Mouse (Mus musculus): ENCODE measurements around the gene Olfr736. TPM values are rescaled to one million over a fixed set of nuclear protein-coding genes. Genes with fewer than 3 reads are reported as not detected.

Olfr736 gene
- not detected for total RNA-seq (2021)
- long read RNA-seq, experiment 1, result 0 reads
- long read RNA-seq, experiment 2, result 0 reads

DNA sequence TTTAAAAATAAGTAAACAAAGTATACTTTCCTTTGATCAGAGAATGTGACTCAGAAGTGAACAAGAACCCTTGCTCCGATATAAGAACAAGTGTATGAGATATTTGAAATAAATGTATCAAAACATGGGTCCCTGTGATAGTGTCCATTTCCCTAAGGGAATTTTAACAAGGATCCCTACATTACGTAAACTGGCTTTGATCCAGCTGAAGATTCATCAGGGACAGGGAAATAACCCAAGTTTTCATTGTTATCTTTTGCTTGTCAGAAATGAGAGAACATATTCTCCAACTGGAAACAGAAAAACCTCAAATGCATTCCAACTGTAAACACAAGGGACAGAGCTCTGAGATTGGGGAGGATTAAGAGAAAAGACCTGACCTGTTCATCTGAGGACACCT lies at the start of gene Olfr736:
Gene Olfr736, plus strand, starts transcription at position 301 of the 400 bp plus-strand sequence.
- DNase-seq, result no peak

DNA sequence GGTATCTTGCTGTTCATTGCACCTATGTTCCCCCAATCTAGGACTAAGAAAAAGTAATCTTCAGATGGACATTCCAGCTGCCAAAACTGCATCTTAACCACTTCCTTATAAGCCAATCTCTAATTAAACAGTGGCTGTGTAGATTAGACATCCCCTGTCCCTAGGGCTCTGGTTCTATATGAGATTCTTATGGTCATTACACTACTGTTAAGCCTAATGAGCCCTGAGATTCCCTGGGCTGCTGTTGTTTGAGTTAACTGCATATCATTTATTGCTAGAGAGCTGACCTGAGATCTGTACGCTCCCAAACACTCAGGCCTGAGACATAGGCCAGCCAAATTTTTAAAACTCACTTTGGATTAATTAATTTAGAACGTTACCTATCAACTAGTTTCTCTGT lies 32.2 kb upstream of the Olfr736 start, which contains the start of gene Olfr735:
Gene Olfr735, minus strand, starts transcription at position 77 of the 400 bp plus-strand sequence.
- DNase-seq, result no peak

DNA sequence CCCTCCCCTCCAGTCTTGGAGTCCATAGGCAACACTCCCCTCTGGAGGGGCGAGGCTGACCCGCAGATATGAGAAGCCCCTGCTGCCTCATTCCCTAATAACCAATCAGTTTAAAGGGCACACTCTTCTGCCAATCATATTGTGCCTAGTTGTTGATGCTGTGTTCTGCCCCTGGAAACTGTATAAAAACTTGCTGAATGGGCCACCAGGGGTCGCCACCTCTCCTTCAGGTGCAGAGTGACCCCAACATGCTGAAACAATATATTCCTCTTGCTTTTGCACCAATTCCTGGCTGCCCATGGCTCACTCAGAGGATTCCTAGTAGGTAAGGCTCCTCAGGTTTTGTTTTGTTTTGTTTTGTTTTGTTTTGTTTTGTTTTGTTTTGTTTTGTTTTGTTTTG lies 28.5 kb upstream of the Olfr736 start:
- DNase-seq, result no peak

DNA sequence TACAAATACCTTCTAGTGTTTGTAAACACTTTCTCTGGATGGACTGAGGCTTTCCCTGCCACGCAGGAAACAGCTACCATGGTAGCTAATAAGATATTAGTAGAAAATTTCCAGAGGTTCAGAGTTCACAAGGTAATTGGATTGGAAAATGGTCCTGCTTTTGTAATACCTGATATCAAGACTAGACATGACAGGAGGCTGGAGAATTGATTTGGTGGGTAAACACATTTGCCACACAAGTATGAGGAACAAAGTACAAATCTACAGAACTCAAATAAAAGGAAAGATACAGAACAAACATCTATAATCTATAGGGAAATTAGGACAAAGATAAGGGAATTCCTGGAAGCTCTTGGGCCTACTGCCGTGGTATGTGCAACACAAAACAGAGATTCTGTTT lies 24.2 kb upstream of the Olfr736 start:
- no peak for DNase-seq

DNA sequence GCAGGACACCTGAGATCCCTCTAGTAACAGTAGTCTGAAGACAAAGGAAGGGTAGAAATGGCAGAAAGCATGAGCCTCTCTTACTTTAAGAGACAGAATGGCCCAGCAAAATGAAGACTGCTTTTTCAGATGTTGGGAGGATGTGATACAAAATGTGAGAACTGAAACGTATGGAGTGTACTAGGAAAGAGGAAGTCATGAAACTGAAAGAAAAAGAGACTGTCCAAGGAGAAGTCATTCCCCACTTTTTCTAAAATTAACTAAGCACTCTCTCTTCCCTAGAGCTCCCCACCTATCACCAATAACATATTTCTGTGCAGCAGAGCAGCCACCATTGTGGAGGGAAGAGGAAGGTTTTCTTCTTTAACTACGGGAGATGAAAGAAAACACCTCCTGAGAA lies 23.4 kb upstream of the Olfr736 start, which contains the start of gene Tlr11:
Gene Tlr11, plus strand, starts transcription at position 322 of the 400 bp plus-strand sequence.
- no peak for DNase-seq

DNA sequence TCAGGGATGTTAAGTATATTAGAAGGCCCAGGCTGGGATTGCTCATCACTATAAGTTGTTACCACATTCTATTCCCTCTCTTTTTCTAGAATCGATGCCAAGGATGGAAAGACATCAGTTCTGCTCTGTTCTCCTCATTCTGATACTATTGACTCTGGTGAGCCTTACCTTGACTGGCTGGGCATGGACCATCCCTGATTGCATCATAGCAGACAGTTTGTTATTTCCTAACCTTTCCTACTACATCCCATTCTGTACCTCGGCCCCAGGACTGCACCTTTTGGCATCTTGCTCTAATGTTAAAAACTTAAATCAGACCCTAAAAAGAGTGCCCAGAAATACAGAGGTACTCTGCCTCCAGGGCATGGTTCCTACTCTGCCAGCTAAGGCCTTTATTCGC lies 20.5 kb upstream of the Olfr736 start:
- no peak for DNase-seq

DNA sequence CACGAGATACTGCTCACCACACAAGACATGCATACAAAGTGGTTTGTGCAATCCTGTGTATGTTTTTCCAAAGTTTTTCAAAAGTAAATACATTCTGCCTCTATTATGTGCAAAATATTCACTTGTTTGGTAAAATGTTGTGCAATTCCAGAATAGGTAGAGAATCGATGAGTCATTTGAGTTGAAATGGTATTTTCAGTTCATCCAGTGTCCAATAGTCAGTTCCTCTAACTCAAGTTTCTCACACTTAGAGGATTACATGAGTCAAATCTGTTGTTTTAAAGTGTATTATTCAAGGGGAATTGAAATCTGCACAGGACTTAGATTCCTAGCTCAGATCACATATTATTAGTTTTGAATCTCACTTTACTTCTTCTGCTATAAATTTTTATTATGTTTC lies 17.4 kb upstream of the Olfr736 start:
- DNase-seq, result no peak

DNA sequence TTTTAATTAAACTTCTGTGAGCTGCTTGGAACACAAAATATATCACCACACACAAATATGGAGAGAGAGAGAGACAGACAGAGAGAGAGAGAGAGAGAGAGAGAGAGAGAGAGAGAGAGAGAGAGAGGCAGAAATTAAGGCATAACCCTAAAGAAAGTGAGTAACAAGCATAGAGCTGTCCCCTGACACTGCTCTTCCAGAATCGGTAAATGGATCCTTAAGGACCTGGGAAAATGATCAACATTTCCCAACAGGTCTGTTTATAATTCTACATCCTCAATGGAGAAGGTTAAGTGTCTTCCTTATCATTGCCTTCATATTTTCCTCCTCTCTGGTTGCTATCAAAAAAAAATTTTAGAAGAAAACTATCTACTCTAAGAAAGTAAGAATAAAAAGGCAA lies 26.3 kb downstream of the Olfr736 start, which contains the start of gene Olfr738:
Gene Olfr738, plus strand, starts transcription at position 301 of the 400 bp plus-strand sequence.
- no peak for DNase-seq

DNA sequence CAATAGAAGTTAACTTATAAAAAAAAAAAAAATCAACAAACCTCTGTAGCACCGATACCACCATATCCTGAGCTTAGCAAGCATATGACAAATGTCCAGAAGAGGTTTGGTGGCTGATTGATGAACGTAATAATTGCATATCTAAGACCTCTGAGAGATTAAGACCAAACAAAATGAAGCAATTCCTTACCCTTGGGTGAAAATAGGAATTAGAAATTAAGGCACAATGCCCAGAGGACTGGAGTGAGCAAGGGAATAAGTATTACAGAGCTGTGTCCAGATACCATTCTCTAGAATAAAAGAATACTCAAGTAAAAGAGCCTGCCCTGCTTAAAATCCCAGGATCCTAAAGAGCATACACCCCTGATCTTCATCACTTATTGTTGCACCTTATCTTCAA lies 37.4 kb downstream of the Olfr736 start, which contains the start of gene Olfr739:
Gene Olfr739, plus strand, starts transcription at position 301 of the 400 bp plus-strand sequence.
- DNase-seq, result no peak

Other genes starting within 250 kb of the Olfr736 start
- not detected for gene Olfr728, start 238.5 kb upstream of the Olfr736 start, total RNA-seq (2021)
- gene Olfr729, start 228.3 kb upstream of the Olfr736 start, total RNA-seq (2021), result not detected
- gene Olfr730, start 193.0 kb upstream of the Olfr736 start, total RNA-seq (2021), result not detected
- gene Olfr731, start 139.3 kb upstream of the Olfr736 start, total RNA-seq (2021), result not detected
- not detected for gene Olfr732, start 97.0 kb upstream of the Olfr736 start, total RNA-seq (2021)
- not detected for gene Olfr733, start 79.6 kb upstream of the Olfr736 start, total RNA-seq (2021)
- gene Olfr734, start 54.4 kb upstream of the Olfr736 start, total RNA-seq (2021), result not detected
- gene Olfr735, start 32.3 kb upstream of the Olfr736 start, total RNA-seq (2021), result not detected
- not detected for gene Tlr11, start 23.2 kb upstream of the Olfr736 start, total RNA-seq (2021)
- gene Olfr738, start 26.4 kb downstream of the Olfr736 start, total RNA-seq (2021), result not detected
- not detected for gene Olfr739, start 37.5 kb downstream of the Olfr736 start, total RNA-seq (2021)
- not detected for gene Olfr740, start 64.4 kb downstream of the Olfr736 start, total RNA-seq (2021)
- not detected for gene Olfr741, start 91.6 kb downstream of the Olfr736 start, total RNA-seq (2021)
- gene Olfr742, start 122.4 kb downstream of the Olfr736 start, total RNA-seq (2021), result not detected
- not detected for gene Olfr743, start 140.7 kb downstream of the Olfr736 start, total RNA-seq (2021)
- not detected for gene Olfr744, start 233.7 kb downstream of the Olfr736 start, total RNA-seq (2021)